Mouse (Mus musculus) liver, embryonic 14.5 days (tissue): ENCODE data around the gene Kbtbd7.

Experiments
- CTCF ChIP-seq: IDR thresholded peaks from 2 replicates; pipeline ENCODE4 v1.5.1; 2016; ENCODE audit warnings: antibody characterized with exemption, low read depth, control low read depth
- EP300 ChIP-seq: IDR thresholded peaks from 2 replicates; pipeline ENCODE4 v1.6.1; 2016; ENCODE audit warnings: antibody characterized with exemption, low read depth

GRCm38 (mm10) chr14:79389438-79390264 lies 36.7 kb upstream of the Kbtbd7 start:
- no peak for TF ChIP-seq CTCF
- no peak for TF ChIP-seq EP300
